Mouse (Mus musculus) neural tube, embryonic 15.5 days (tissue): Measurements from ENCODE around the gene Rfx3. TPM values are rescaled to one million over a fixed set of nuclear protein-coding genes. Genes with fewer than 3 reads are reported as not detected.
A peak's percentile ranks its signal among the peaks of the same experiment; 100 is the strongest.

Experiments
- ATAC-seq: fragments of 200-750 bp; cut with Nextera tagmentation; 2 replicates; pipeline ENCODE4 v1.8.0; 2017; ENCODE audit warnings: mild to moderate bottlenecking, moderate TSS enrichment, moderate library complexity; ENCODE audit not compliant: low FRiP score
- H3K27ac ChIP-seq: fragments of 300-500 bp; sonication (generic); replicated peaks from 2 replicates; pipeline ENCODE4 v1.5.1; 2015; ENCODE audit warnings: mild to moderate bottlenecking, inconsistent platforms
- H3K27me3 ChIP-seq: fragments of 300-500 bp; sonication (generic); replicated peaks from 2 replicates; pipeline ENCODE4 v1.6.1; 2015; ENCODE audit warnings: inconsistent platforms
- H3K36me3 ChIP-seq: fragments of 300-500 bp; sonication (generic); 2 replicates; pipeline ENCODE4 v1.6.1; 2015; ENCODE audit warnings: inconsistent platforms
- H3K4me1 ChIP-seq: fragments of 300-500 bp; sonication (generic); 2 replicates; pipeline ENCODE4 v1.6.1; 2015; ENCODE audit warnings: inconsistent platforms
- H3K4me2 ChIP-seq: fragments of 300-500 bp; sonication (generic); 2 replicates; pipeline ENCODE4 v1.6.1; 2015; ENCODE audit warnings: inconsistent platforms, mild to moderate bottlenecking, moderate library complexity
- H3K4me3 ChIP-seq: fragments of 300-500 bp; sonication (generic); replicated peaks from 2 replicates; pipeline ENCODE4 v1.5.1; 2015; ENCODE audit warnings: mild to moderate bottlenecking, inconsistent platforms
- H3K9ac ChIP-seq: fragments of 300-500 bp; sonication (generic); replicated peaks from 2 replicates; pipeline ENCODE4 v1.6.1; 2015; ENCODE audit warnings: mild to moderate bottlenecking, inconsistent platforms
- H3K9me3 ChIP-seq: fragments of 300-500 bp; sonication (generic); replicated peaks from 2 replicates; pipeline ENCODE4 v1.6.1; 2016; ENCODE audit warnings: inconsistent platforms
- WGBS: fragments of 180-500 bp; shearing (Covaris S2); methylation state at CpG from one replicate; pipeline ENCODE4 v1.1.7; 2015; ENCODE audit warnings: mixed read lengths; 5-methylcytosine and 5-hydroxymethylcytosine counted together
- polyA plus RNA-seq: library from polyadenylated mRNA; unstranded; fragments of >200 nt; fragmentation: Nextera tagmentation; extraction: Ambion mirVana; gene quantifications from 2 replicates; pipeline ENCODE4 v1.2.1, GENCODE M21; 2015

The Rfx3 gene
- polyA plus RNA-seq, 1 experiment from 2014 or later, result 19.1 TPM

DNA sequence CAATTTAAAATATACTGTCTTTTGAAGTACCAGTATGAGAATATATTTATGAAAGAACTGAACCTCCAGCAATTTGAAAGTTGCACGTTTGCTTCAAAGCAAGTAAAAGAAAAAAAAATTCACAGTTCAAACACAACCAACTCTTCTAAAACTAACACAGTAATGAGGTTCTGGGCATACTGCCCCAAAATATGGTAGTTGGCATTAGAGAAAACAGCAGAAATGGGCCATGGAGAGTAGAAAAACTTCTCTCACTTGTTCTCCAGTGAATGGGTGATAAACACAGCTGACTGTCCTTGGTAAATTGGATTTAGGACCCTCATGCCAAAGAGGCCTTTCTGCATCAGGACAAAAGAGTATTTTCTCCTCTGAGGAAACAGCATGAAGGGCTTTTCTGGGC is 182.7 kb downstream of the Rfx3 start:
- no peak overlapping the region for H3K9ac ChIP-seq
- H3K9me3 ChIP-seq, result no peaks in the 10 kb centered on the region
- 76% methylated on average over 1 of the region's 1 CpGs for WGBS
- H3K36me3 ChIP-seq, result peaks cover 9% of the 10 kb centered on the region
- H3K27ac ChIP-seq, result no peak overlapping the region
- H3K27me3 ChIP-seq, result no peaks in the 10 kb centered on the region
- no peak overlapping the region for H3K4me3 ChIP-seq
- H3K4me1 ChIP-seq, result no peaks in the 10 kb centered on the region
- H3K4me2 ChIP-seq, result no peak overlapping the region
- ATAC-seq, result no peak

DNA sequence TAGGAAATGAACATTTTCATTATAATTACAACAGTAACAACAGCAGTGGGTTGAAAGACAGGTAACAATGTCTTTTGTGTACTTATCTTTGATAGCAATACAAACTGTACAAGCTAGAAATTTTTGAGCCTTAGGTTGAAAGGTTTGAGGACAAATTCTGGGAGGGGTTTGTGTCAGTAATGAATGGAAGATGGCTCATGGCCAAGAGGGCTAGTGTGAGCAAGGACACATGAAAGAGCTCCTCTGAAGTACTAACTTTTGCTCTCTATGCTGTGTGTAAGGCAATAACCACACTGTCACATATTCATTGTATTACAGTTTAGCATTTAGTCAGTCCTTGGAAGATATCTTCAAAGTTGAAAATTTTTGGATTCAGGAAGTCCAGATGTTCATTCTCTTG is 193.3 kb downstream of the Rfx3 start:
- no peak overlapping the region for H3K9ac ChIP-seq
- H3K27me3 ChIP-seq, result no peaks in the 10 kb centered on the region
- no peaks in the 10 kb centered on the region for H3K4me1 ChIP-seq
- no peak for ATAC-seq
- peaks cover 2% of the 10 kb centered on the region for H3K36me3 ChIP-seq
- H3K27ac ChIP-seq, result no peak overlapping the region
- no peak overlapping the region for H3K4me2 ChIP-seq
- no peak overlapping the region for H3K4me3 ChIP-seq
- no peaks in the 10 kb centered on the region for H3K9me3 ChIP-seq

DNA sequence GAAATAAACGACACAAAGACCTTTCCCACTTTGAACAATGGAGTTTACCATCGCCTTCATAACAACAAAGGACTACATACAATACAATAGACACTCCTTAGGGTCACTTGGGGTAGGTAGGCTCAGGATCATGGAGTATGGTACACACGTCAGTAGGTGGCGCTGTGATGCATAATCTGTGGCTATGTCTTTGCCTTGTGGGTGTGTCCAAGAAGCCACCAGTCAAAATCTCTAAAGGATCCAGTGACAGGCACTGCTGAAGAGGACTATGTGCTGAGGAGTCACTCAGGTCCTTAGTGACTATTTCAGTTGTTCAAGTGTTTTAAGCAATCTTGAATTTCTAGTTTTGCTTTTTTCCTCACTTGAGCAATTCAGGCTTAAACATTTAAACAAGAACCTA is 230.9 kb downstream of the Rfx3 start:
- H3K27me3 ChIP-seq, result no peaks in the 10 kb centered on the region
- no peak overlapping the region for H3K9ac ChIP-seq
- H3K36me3 ChIP-seq, result peaks cover 16% of the 10 kb centered on the region
- H3K9me3 ChIP-seq, result no peaks in the 10 kb centered on the region
- H3K4me2 ChIP-seq, result no peak overlapping the region
- no peak for ATAC-seq
- no peaks in the 10 kb centered on the region for H3K4me1 ChIP-seq
- H3K27ac ChIP-seq, result no peak overlapping the region
- no peak overlapping the region for H3K4me3 ChIP-seq
- WGBS, result 62% methylated on average over 4 of the region's 4 CpGs

DNA sequence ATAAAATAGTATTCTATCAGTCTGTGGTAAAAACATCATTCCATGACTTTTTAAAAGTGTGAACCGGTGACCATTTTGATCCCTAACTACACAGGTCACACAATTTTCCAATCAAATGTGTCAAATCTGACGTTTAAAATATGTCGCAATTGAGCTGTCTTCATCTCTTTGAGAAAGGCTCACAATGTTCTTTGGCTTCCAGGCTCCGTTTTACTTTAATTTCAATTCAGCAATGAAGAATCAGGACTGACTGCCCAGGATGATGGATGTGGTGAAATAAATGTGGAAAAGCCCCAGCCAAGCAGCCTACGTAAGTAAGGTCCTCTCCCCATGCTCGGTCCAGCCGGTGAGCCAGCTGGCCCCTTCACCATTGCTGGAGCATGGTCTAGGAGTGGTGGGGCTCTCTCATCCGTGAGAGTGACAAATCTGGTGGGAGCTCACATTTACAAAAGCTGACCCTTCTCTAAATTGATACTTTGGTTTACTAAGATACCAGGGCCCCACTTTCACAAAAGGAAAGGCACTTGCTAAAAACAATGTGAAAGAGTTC is 240.2 kb downstream of the Rfx3 start:
- WGBS, result 76% methylated on average over 8 of the region's 8 CpGs
- Histone ChIP-seq H3K9me3 (no peaks in the 10 kb centered on the region), H3K27ac (no peak overlapping the region), H3K36me3 (peaks cover 7% of the 10 kb centered on the region; the same call in 1 of the 2 replicates), H3K27me3 (no peaks in the 10 kb centered on the region), H3K9ac (no peak overlapping the region), H3K4me3 (no peak overlapping the region), H3K4me1 (0 out of 2 replicates have a peak, but pooled peaks cover 4% of the 10 kb centered on the region), H3K4me2 (no peak overlapping the region)
- no peak for ATAC-seq

DNA sequence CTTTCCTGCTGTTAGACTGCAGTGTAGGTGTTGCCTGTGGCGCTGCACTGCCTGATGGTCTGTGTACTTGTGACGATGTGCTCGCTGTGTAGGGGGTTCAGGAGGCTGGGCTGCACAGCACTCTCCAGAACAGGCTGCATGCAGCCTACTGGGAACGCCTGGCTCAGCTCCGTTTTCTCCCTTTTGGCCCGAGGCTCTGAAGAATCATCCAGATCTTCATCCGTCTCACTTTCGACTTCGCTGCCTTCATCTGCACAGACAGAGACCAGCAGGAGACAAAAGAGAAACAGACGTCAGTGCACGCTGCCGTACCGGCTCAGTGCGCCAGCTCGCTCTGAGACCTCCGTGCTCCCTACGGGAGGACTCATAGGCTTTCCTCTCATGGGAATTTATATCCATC is 242.5 kb downstream of the Rfx3 start:
- no peak overlapping the region for H3K9ac ChIP-seq
- H3K4me2 ChIP-seq, result 0 out of 2 replicates have a peak overlapping the region, but pooled peaks have one; percentile 17
- peaks cover 7% of the 10 kb centered on the region; the same call in 1 of the 2 replicates for H3K36me3 ChIP-seq
- no peaks in the 10 kb centered on the region for H3K9me3 ChIP-seq
- H3K27ac ChIP-seq, result peak overlapping the region; percentile 2; the same call in 1 of the 2 replicates
- H3K27me3 ChIP-seq, result no peaks in the 10 kb centered on the region
- 68% methylated on average over 17 of the region's 17 CpGs for WGBS
- no peak overlapping the region for H3K4me3 ChIP-seq
- H3K4me1 ChIP-seq, result 0 out of 2 replicates have a peak, but pooled peaks cover 4% of the 10 kb centered on the region
- no peak; the same call in 1 of the 2 replicates for ATAC-seq

DNA sequence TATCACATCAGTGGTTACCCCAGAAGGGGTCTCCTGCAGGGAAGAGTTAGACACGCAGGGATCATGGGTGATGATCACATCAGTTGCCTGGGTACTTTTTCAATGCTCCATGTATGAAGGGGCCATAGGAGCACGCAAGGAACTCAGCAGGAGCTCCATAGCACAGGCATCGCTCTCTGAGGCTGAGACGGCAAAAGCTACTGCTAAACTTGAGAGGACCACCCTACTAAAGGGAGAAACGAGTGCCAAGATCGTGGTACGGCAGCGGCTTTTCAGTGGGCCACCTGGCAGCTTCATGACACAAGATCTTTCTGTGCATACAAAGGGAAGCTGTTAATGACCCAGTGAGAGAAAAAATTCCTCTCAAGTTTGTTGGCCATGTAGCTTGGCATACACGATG is 250.7 kb downstream of the Rfx3 start:
- Histone ChIP-seq H3K4me3 (no peak overlapping the region), H3K27me3 (no peaks in the 10 kb centered on the region), H3K36me3 (no peaks in the 10 kb centered on the region; the same call in 1 of the 2 replicates), H3K9ac (no peak overlapping the region), H3K27ac (no peak overlapping the region), H3K4me1 (no peaks in the 10 kb centered on the region), H3K4me2 (no peak overlapping the region), H3K9me3 (no peaks in the 10 kb centered on the region)
- WGBS, result 89% methylated on average over 9 of the region's 9 CpGs
- ATAC-seq, result no peak

DNA sequence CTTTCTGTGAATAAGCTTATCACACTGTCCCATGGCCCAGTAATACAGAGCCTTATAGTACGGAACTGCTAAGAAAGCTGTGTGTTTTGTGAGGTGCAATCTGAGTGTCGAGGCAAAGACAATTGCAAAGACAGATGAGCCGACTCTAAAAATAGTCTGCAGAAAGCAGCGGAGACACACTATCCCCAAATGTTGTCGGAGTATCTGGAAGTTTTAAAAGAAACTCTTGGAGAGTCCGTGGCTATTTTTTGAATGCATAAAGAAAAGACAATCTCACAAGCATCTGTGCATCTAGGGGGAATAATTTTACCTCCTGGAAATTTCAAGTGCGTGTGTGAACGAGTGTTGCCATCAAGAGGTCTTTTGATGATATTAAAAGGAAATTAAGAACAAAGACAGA is 251.6 kb downstream of the Rfx3 start:
- 82% methylated on average over 8 of the region's 8 CpGs for WGBS
- Histone ChIP-seq H3K4me3 (no peak overlapping the region), H3K4me2 (no peak overlapping the region), H3K9me3 (no peaks in the 10 kb centered on the region), H3K4me1 (no peaks in the 10 kb centered on the region), H3K9ac (no peak overlapping the region), H3K27ac (no peak overlapping the region), H3K36me3 (no peaks in the 10 kb centered on the region; the same call in 1 of the 2 replicates), H3K27me3 (no peaks in the 10 kb centered on the region)
- ATAC-seq, result no peak

DNA sequence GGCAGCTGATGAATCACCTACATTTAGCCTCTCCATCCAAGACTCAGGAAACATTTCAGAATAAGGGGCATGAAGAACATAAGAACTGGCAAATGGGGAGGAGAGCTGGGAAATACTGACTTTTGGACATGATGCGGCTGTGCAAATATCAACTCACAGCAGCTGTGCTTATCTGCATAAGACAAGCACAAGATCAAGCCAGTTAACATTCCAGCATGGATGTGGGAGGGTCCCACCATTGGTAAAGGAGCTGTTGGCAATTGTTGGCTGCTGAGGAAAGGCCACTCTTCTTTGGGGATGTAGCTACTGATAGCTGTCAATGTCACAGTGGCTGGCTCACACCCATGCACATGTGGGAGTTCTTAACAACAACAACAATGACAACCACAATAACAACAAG is 263.7 kb downstream of the Rfx3 start:
- Histone ChIP-seq H3K9ac (no peak overlapping the region), H3K4me2 (no peak overlapping the region), H3K36me3 (no peaks in the 10 kb centered on the region), H3K27me3 (no peaks in the 10 kb centered on the region), H3K4me1 (no peaks in the 10 kb centered on the region), H3K9me3 (no peaks in the 10 kb centered on the region), H3K4me3 (no peak overlapping the region), H3K27ac (no peak overlapping the region)
- 100% methylated on average over 1 of the region's 1 CpGs for WGBS
- no peak for ATAC-seq

DNA sequence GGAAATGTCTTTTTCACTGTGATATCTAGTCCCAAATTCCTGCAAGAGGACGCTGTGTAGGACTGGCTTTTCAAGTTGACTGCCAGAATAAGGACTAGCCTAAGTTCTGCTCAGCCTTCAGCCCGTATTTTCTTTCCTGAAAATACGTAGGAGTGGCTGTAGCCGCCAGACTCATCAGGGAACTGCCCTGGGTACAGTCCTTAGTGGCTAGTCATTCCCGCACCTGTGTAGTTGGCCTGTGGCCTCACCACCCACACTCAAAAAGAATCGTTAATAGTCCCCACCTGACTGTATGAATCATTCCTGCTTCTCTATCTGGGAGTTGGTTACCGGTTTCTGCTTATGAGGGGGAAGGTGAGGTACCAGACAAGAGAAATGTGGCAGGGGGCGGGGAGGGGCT is 272.1 kb downstream of the Rfx3 start:
- no peak overlapping the region for H3K9ac ChIP-seq
- no peak overlapping the region for H3K4me3 ChIP-seq
- 0 out of 2 replicates have a peak, but pooled peaks cover 4% of the 10 kb centered on the region for H3K4me1 ChIP-seq
- 73% methylated on average over 8 of the region's 8 CpGs for WGBS
- no peaks in the 10 kb centered on the region for H3K9me3 ChIP-seq
- no peak overlapping the region for H3K4me2 ChIP-seq
- H3K27me3 ChIP-seq, result no peaks in the 10 kb centered on the region
- no peaks in the 10 kb centered on the region for H3K36me3 ChIP-seq
- no peak overlapping the region for H3K27ac ChIP-seq
- ATAC-seq, result no peak

DNA sequence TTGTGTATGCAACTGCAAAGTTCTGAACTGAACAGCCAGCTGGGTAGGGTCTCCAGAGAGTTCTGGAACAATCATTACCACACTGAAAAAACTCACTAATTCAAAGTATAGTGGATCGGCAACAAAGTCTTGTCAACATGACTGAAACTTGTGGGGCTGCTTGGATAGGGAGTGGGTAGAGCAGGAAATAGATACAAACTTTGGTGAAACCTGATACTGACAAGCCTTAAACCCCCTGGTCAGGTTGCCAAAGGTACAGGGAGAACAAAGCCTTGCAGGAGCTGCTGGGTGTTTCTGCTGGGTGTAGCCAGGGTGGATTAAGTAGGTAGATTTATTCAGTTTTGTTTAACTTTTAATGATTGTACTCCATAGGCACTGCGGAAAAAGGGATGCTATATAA is 274.4 kb downstream of the Rfx3 start:
- 91% methylated on average over 2 of the region's 2 CpGs for WGBS
- no peaks in the 10 kb centered on the region for H3K27me3 ChIP-seq

DNA sequence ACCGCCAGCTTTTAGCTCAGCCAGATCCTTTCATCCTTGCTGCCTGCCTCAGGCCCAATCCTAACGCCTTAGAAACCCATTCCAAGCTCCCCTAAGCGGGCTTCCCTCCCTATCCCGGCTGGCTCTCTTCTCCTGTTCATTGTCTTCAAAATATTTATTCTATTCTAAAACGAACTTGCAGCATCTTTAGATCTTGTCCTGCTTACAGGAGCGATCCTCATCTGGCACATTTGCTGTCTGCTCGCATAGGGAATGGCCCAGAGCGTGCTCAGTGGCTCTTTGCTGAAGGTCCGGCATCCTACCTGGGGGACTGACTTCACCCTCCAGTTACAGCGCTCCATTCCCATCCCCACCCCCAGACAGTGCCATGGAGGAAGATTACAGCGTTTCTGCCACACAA is 292.0 kb downstream of the Rfx3 start:
- whole genome bisulfite sequencing, result 75% methylated on average over 11 of the region's 11 CpGs
- no peaks in the 10 kb centered on the region for H3K9me3 ChIP-seq
- no peak overlapping the region for H3K27ac ChIP-seq
- ATAC-seq, result no peak
- H3K36me3 ChIP-seq, result no peaks in the 10 kb centered on the region
- H3K9ac ChIP-seq, result no peak overlapping the region
- H3K27me3 ChIP-seq, result no peaks in the 10 kb centered on the region
- no peak overlapping the region for H3K4me3 ChIP-seq
- no peaks in the 10 kb centered on the region for H3K4me1 ChIP-seq
- no peak overlapping the region for H3K4me2 ChIP-seq

More for the DNA sequence above, 274.4 kb downstream of the Rfx3 start:
- Histone ChIP-seq H3K27ac (no peak overlapping the region), H3K4me3 (no peak overlapping the region), H3K9ac (no peak overlapping the region), H3K9me3 (no peaks in the 10 kb centered on the region), H3K4me1 (0 out of 2 replicates have a peak, but pooled peaks cover 4% of the 10 kb centered on the region), H3K36me3 (no peaks in the 10 kb centered on the region), H3K4me2 (no peak overlapping the region)
- no peak for ATAC-seq

DNA sequence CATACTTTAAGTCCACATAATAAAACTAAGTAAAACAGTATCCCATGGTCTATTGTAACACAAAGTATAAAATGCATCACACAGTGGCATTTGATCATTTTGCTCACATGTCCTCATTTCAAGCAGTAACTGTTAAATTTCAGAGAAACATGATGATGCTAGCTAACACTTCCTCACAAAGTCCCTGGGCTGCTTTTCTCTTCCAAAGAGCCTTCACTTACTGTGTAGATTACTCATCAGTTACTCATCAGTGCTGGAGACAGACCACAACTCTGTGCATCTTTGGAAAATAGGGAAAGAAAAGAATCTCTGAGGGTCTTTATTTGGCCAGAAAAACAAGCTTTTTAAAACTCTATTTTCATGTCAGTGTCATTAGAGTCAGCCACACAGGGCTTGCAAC is 294.7 kb downstream of the Rfx3 start:
- H3K9ac ChIP-seq, result no peak overlapping the region
- no peaks in the 10 kb centered on the region for H3K36me3 ChIP-seq
- no peaks in the 10 kb centered on the region for H3K9me3 ChIP-seq
- H3K4me3 ChIP-seq, result no peak overlapping the region
- H3K27ac ChIP-seq, result no peak overlapping the region
- no peaks in the 10 kb centered on the region for H3K4me1 ChIP-seq
- H3K4me2 ChIP-seq, result no peak overlapping the region
- H3K27me3 ChIP-seq, result no peaks in the 10 kb centered on the region
- no peak for ATAC-seq
